Mouse (Mus musculus) lung, embryonic 16.5 days (tissue): ENCODE data around the gene Fzd10. TPM values are rescaled to one million over a fixed set of nuclear protein-coding genes. Genes with fewer than 3 reads are reported as not detected.

ENCODE experiments used
- ATAC-seq: fragments of 200-750 bp; cut with Nextera tagmentation; 2 replicates; pipeline ENCODE4 v1.8.0; 2017; ENCODE audit warnings: low read depth, mild to moderate bottlenecking, moderate library complexity
- H3K27ac ChIP-seq: fragments of 300-500 bp; sonication (generic); 2 replicates; pipeline ENCODE4 v1.5.1; 2014; ENCODE audit warnings: mild to moderate bottlenecking, control low read depth, low read length
- H3K27me3 ChIP-seq: fragments of 300-500 bp; sonication (generic); 2 replicates; pipeline ENCODE4 v1.6.1; 2014; ENCODE audit warnings: low read depth, low read length, mixed read lengths; ENCODE audit not compliant: control insufficient read depth, insufficient read depth
- H3K36me3 ChIP-seq: fragments of 300-500 bp; sonication (generic); 2 replicates; pipeline ENCODE4 v1.6.1; 2014; ENCODE audit warnings: low read length; ENCODE audit not compliant: control insufficient read depth, insufficient read depth
- H3K4me1 ChIP-seq: fragments of 300-500 bp; sonication (generic); replicated peaks from 2 replicates; pipeline ENCODE4 v1.6.1; 2014; ENCODE audit warnings: low read length, mixed read lengths; ENCODE audit not compliant: control insufficient read depth, insufficient read depth
- H3K4me2 ChIP-seq: fragments of 300-500 bp; sonication (generic); 2 replicates; pipeline ENCODE4 v1.6.1; 2014; ENCODE audit warnings: low read depth, low read length, control low read depth
- H3K4me3 ChIP-seq: fragments of 300-500 bp; sonication (generic); 2 replicates; pipeline ENCODE4 v1.5.1; 2014; ENCODE audit warnings: mild to moderate bottlenecking, low read length, control low read depth
- H3K9ac ChIP-seq: fragments of 300-500 bp; sonication (generic); 2 replicates; pipeline ENCODE4 v1.6.1; 2014; ENCODE audit warnings: low read length, control low read depth
- H3K9me3 ChIP-seq: fragments of 300-500 bp; sonication (generic); 2 replicates; pipeline ENCODE4 v1.6.1; 2016; ENCODE audit warnings: low read length; ENCODE audit not compliant: control insufficient read depth
- WGBS: fragments of 180-500 bp; shearing (Covaris S2); extraction: QIAGEN DNeasy Blood & Tissue Kit; methylation state at CpG from one replicate; pipeline ENCODE4 v1.1.7; 2014; 5-methylcytosine and 5-hydroxymethylcytosine counted together
- polyA plus RNA-seq: library from polyadenylated mRNA; unstranded; fragments of >200 nt; fragmentation: Nextera tagmentation; extraction: Ambion mirVana; gene quantifications from 2 replicates; pipeline ENCODE4 v1.2.1, GENCODE M21; 2015

Fzd10 gene
- polyA plus RNA-seq, 1 experiment from 2014 or later, result 0.79 TPM

- no peaks in the 10 kb centered on the region for H3K27me3 ChIP-seq
- no peak overlapping the region for H3K4me3 ChIP-seq
- no peak overlapping the region for H3K4me2 ChIP-seq
- WGBS, result 47% methylated on average over 9 of the region's 9 CpGs
- H3K9ac ChIP-seq, result no peak overlapping the region
- no peaks in the 10 kb centered on the region for H3K36me3 ChIP-seq
- H3K9me3 ChIP-seq, result no peaks in the 10 kb centered on the region
- H3K27ac ChIP-seq, result no peak overlapping the region
- 0 out of 2 replicates have a peak, but pooled peaks have one; percentile 26 for ATAC-seq
- H3K4me1 ChIP-seq, result peaks cover 5% of the 10 kb centered on the region; the same call in 1 of the 2 replicates
Measured at GRCm38 (mm10) chr5:128575997-128576579, 24.6 kb upstream of the Fzd10 start.

- no peak overlapping the region for H3K4me3 ChIP-seq
- ATAC-seq, result peak; percentile 52; the same call in 1 of the 2 replicates
- peaks cover 7% of the 10 kb centered on the region; the same call in 1 of the 2 replicates for H3K4me1 ChIP-seq
- H3K9ac ChIP-seq, result no peak overlapping the region
- no peak overlapping the region for H3K27ac ChIP-seq
- H3K4me2 ChIP-seq, result no peak overlapping the region
- 25% methylated on average over 9 of the region's 9 CpGs for WGBS
- no peaks in the 10 kb centered on the region for H3K27me3 ChIP-seq
- H3K9me3 ChIP-seq, result no peaks in the 10 kb centered on the region
- no peaks in the 10 kb centered on the region for H3K36me3 ChIP-seq
Measured at GRCm38 (mm10) chr5:128579047-128579650, 21.5 kb upstream of the Fzd10 start.

GRCm38 (mm10) chr5:128580931-128581330 lies 19.7 kb upstream of the Fzd10 start:
- Histone ChIP-seq H3K9me3 (no peaks in the 10 kb centered on the region), H3K4me2 (no peak overlapping the region), H3K4me1 (peaks cover 2% of the 10 kb centered on the region; the same call in 1 of the 2 replicates), H3K36me3 (no peaks in the 10 kb centered on the region), H3K9ac (no peak overlapping the region), H3K4me3 (no peak overlapping the region), H3K27ac (no peak overlapping the region), H3K27me3 (no peaks in the 10 kb centered on the region)
- 58% methylated on average over 4 of the region's 4 CpGs for WGBS
- no peak for ATAC-seq

- H3K9ac ChIP-seq, result no peak overlapping the region
- no peak; the same call in 1 of the 2 replicates for ATAC-seq
- 35% methylated on average over 8 of the region's 8 CpGs for WGBS
Measured at GRCm38 (mm10) chr5:128581516-128581921, 19.1 kb upstream of the Fzd10 start.

GRCm38 (mm10) chr5:128589231-128589630 lies 11.4 kb upstream of the Fzd10 start:
- Histone ChIP-seq H3K9ac (no peak overlapping the region), H3K4me3 (no peak overlapping the region), H3K4me2 (no peak overlapping the region), H3K27me3 (no peaks in the 10 kb centered on the region), H3K36me3 (no peaks in the 10 kb centered on the region), H3K4me1 (no peaks in the 10 kb centered on the region), H3K27ac (no peak overlapping the region), H3K9me3 (no peaks in the 10 kb centered on the region)
- peak; percentile 65; the same call in 1 of the 2 replicates for ATAC-seq
- 57% methylated on average over 1 of the region's 1 CpGs for WGBS

More at GRCm38 (mm10) chr5:128581516-128581921, 19.1 kb upstream of the Fzd10 start:
- Histone ChIP-seq H3K4me2 (no peak overlapping the region), H3K36me3 (no peaks in the 10 kb centered on the region), H3K4me3 (no peak overlapping the region), H3K27me3 (no peaks in the 10 kb centered on the region), H3K27ac (no peak overlapping the region), H3K9me3 (no peaks in the 10 kb centered on the region), H3K4me1 (peaks cover 2% of the 10 kb centered on the region; the same call in 1 of the 2 replicates)

- peaks cover 7% of the 10 kb centered on the region for H3K4me1 ChIP-seq
- H3K36me3 ChIP-seq, result no peaks in the 10 kb centered on the region
- H3K4me3 ChIP-seq, result no peak overlapping the region
- no peak overlapping the region for H3K4me2 ChIP-seq
- H3K27me3 ChIP-seq, result peaks cover 7% of the 10 kb centered on the region; the same call in 1 of the 2 replicates
- no peak overlapping the region for H3K27ac ChIP-seq
- 82% methylated on average over 13 of the region's 13 CpGs for WGBS
- H3K9me3 ChIP-seq, result no peaks in the 10 kb centered on the region
- ATAC-seq, result no peak
- no peak overlapping the region for H3K9ac ChIP-seq
Measured at GRCm38 (mm10) chr5:128593446-128593845, 7.2 kb upstream of the Fzd10 start.

- H3K27ac ChIP-seq, result no peak overlapping the region
- H3K9me3 ChIP-seq, result no peaks in the 10 kb centered on the region
- 8% methylated on average over 20 of the region's 20 CpGs for WGBS
- peaks cover 32% of the 10 kb centered on the region for H3K27me3 ChIP-seq
- peak overlapping the region; percentile 50 for H3K4me2 ChIP-seq
- no peaks in the 10 kb centered on the region for H3K36me3 ChIP-seq
- H3K4me3 ChIP-seq, result peak overlapping the region; percentile 36
- no peak for ATAC-seq
- peaks cover 30% of the 10 kb centered on the region for H3K4me1 ChIP-seq
- peak overlapping the region; percentile 51; the same call in 1 of the 2 replicates for H3K9ac ChIP-seq
Measured at GRCm38 (mm10) chr5:128596813-128597212, 3.8 kb upstream of the Fzd10 start.

GRCm38 (mm10) chr5:128597381-128597780 lies 3.3 kb upstream of the Fzd10 start:
- Histone ChIP-seq H3K9me3 (no peaks in the 10 kb centered on the region), H3K4me3 (no peak overlapping the region), H3K4me2 (peak overlapping the region; percentile 50; the same call in 1 of the 2 replicates), H3K36me3 (no peaks in the 10 kb centered on the region), H3K4me1 (peaks cover 36% of the 10 kb centered on the region), H3K9ac (no peak overlapping the region), H3K27me3 (peaks cover 38% of the 10 kb centered on the region), H3K27ac (no peak overlapping the region)
- 27% methylated on average over 4 of the region's 4 CpGs for WGBS
- ATAC-seq, result no peak

GRCm38 (mm10) chr5:128598191-128598720 lies 2.4 kb upstream of the Fzd10 start:
- Histone ChIP-seq H3K9me3 (no peaks in the 10 kb centered on the region), H3K27ac (no peak overlapping the region), H3K4me2 (peak overlapping the region; percentile 99), H3K4me1 (peaks cover 38% of the 10 kb centered on the region), H3K27me3 (peaks cover 45% of the 10 kb centered on the region), H3K36me3 (no peaks in the 10 kb centered on the region), H3K9ac (no peak overlapping the region), H3K4me3 (no peak overlapping the region; the same call in 1 of the 2 replicates)
- no peak for ATAC-seq
- 6% methylated on average over 10 of the region's 10 CpGs for WGBS
